Mouse (Mus musculus): ENCODE results near the gene Styk1. TPM values are rescaled to one million over a fixed set of nuclear protein-coding genes. Genes with fewer than 3 reads are reported as not detected.

The Styk1 gene
- polyA plus RNA-seq, 2 experiments: 0.32 to 0.65 TPM

DNA sequence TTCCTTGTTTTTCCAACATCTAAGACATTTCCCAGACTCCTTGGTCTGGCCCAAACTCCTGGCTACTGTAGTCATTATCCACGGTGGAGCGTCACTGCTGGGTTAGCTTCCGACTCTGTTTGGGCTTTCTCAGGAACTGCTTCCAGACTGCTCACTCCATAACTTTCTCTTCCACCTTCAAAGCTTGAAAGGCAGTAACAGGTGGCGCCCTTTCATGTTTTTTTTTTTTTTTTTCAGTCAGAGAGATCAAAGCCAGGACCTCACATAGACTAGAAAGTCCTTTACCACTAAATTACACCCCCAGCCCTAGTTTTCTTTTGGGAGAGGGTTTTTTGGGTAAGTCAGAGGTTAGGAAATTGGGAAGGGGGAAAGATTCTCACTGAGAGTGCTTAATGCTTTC, 1.5 kb upstream of the Styk1 start:
- Histone ChIP-seq H3K4me3 (ENCODE audit: insufficient read depth in 1 of 2, low read depth in 2 of 2, low read length in 2 of 2) (no peak overlapping the region), H3K4me1 (replicated peaks; ENCODE audit: control insufficient read depth in 2 of 2, insufficient read depth in 2 of 2, low read length in 1 of 2) (peaks cover 0 to 8% of the 10 kb centered on the region in 2 experiments; a peak in 3 of 4 replicates), H3K4me2 (ENCODE audit: low read depth) (no peak overlapping the region), H3K36me3 (replicated peaks; ENCODE audit: control insufficient read depth, insufficient read depth, low read depth) (no peaks in the 10 kb centered on the region), H3K27me3 (ENCODE audit: control insufficient read depth, insufficient read depth, low read length) (peaks cover 14% of the 10 kb centered on the region), H3K9me3 (ENCODE audit: control insufficient read depth, low read length) (no peaks in the 10 kb centered on the region), H3K9ac (replicated peaks) (no peak overlapping the region), H3K27ac (no peak overlapping the region)
- TF ChIP-seq CTCF (IDR thresholded peaks at IDR 0.05; ENCODE audit: low read depth) (no peak), EP300 (IDR thresholded peaks at IDR 0.05; ENCODE audit: low read depth) (no peak)
- no peak for ATAC-seq (ENCODE audit: insufficient read depth)
- 46% methylated on average over 4 of the region's 4 CpGs for WGBS (ENCODE audit: insufficient replicate concordance)
- no peak for DNase-seq (ENCODE audit: low read depth in 3 of 3, low spot score in 3 of 3)

- Histone ChIP-seq H3K9me3 (ENCODE audit: control insufficient read depth, low read length) (no peaks in the 10 kb centered on the region), H3K4me3 (ENCODE audit: insufficient read depth in 1 of 2, low read depth in 2 of 2, low read length in 2 of 2) (no peak overlapping the region), H3K9ac (replicated peaks) (no peak overlapping the region), H3K4me2 (ENCODE audit: low read depth) (no peak overlapping the region), H3K4me1 (replicated peaks; ENCODE audit: control insufficient read depth in 2 of 2, insufficient read depth in 2 of 2, low read length in 1 of 2) (no peaks in the 10 kb centered on the region), H3K27ac (no peak overlapping the region), H3K27me3 (ENCODE audit: control insufficient read depth, insufficient read depth, low read length) (no peaks in the 10 kb centered on the region), H3K36me3 (replicated peaks; ENCODE audit: control insufficient read depth, insufficient read depth, low read depth) (no peaks in the 10 kb centered on the region)
- TF ChIP-seq EP300 (IDR thresholded peaks at IDR 0.05; ENCODE audit: low read depth) (no peak), CTCF (IDR thresholded peaks at IDR 0.05; ENCODE audit: low read depth) (no peak)
- DNase-seq (ENCODE audit: low read depth in 3 of 3, low spot score in 3 of 3): no peak
- no peak for ATAC-seq (ENCODE audit: insufficient read depth)
- WGBS (ENCODE audit: insufficient replicate concordance): 52% methylated on average over 2 of the region's 2 CpGs
Measured at GRCm38 (mm10) chr6:131347026-131347425, 6.4 kb downstream of the Styk1 start.

- no peak overlapping the region for H3K4me3 ChIP-seq (ENCODE audit: insufficient read depth in 1 of 2, low read depth in 2 of 2, low read length in 2 of 2)
- H3K9ac ChIP-seq (replicated peaks): no peak overlapping the region
- WGBS (ENCODE audit: insufficient replicate concordance): 60% methylated on average over 7 of the region's 7 CpGs
- no peaks in the 10 kb centered on the region for H3K36me3 ChIP-seq (replicated peaks; ENCODE audit: control insufficient read depth, insufficient read depth, low read depth)
- TF ChIP-seq CTCF (IDR thresholded peaks at IDR 0.05; ENCODE audit: low read depth) (no peak), EP300 (IDR thresholded peaks at IDR 0.05; ENCODE audit: low read depth) (no peak)
- H3K4me2 ChIP-seq (ENCODE audit: low read depth): no peak overlapping the region
- no peak overlapping the region for H3K27ac ChIP-seq
- no peaks in the 10 kb centered on the region for H3K9me3 ChIP-seq (ENCODE audit: control insufficient read depth, low read length)
- DNase-seq (ENCODE audit: low read depth in 3 of 3, low spot score in 3 of 3) (no peak), ATAC-seq (ENCODE audit: insufficient read depth) (no peak)
- H3K27me3 ChIP-seq (ENCODE audit: control insufficient read depth, insufficient read depth, low read length): no peaks in the 10 kb centered on the region
- H3K4me1 ChIP-seq (replicated peaks; ENCODE audit: control insufficient read depth in 2 of 2, insufficient read depth in 2 of 2, low read length in 1 of 2): no peaks in the 10 kb centered on the region
Measured at GRCm38 (mm10) chr6:131344346-131344745, 9.1 kb downstream of the Styk1 start.

DNA sequence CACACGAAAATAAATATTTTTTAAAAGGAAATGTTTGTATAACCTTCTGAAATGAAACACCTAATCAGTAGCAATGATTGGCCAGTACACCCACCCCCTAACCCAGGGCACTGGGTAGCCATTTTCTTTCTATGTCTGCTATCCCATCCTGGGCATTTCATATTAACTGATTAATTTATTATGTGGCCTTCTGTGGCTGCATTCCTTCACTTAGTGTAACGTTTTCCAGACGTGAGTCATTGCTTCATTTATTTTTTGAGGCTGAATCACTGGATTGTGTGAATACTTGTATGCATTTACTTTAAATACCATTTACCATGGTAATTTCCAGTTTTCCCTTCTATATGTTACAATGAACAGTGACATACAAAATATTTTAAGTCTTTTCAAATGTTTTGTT, 13.3 kb downstream of the Styk1 start:
- Histone ChIP-seq H3K27ac (no peak overlapping the region), H3K36me3 (replicated peaks; ENCODE audit: control insufficient read depth, insufficient read depth, low read depth) (no peaks in the 10 kb centered on the region), H3K4me3 (ENCODE audit: insufficient read depth in 1 of 2, low read depth in 2 of 2, low read length in 2 of 2) (no peak overlapping the region), H3K4me2 (ENCODE audit: low read depth) (no peak overlapping the region), H3K27me3 (ENCODE audit: control insufficient read depth, insufficient read depth, low read length) (no peaks in the 10 kb centered on the region), H3K9ac (replicated peaks) (no peak overlapping the region), H3K4me1 (replicated peaks; ENCODE audit: control insufficient read depth in 2 of 2, insufficient read depth in 2 of 2, low read length in 1 of 2) (no peaks in the 10 kb centered on the region), H3K9me3 (ENCODE audit: control insufficient read depth, low read length) (no peaks in the 10 kb centered on the region)
- no peak for TF ChIP-seq CTCF (IDR thresholded peaks at IDR 0.05; ENCODE audit: low read depth)
- TF ChIP-seq EP300 (IDR thresholded peaks at IDR 0.05; ENCODE audit: low read depth): no peak
- WGBS (ENCODE audit: insufficient replicate concordance): 48% methylated on average over 3 of the region's 3 CpGs
- ATAC-seq (ENCODE audit: insufficient read depth) (no peak), DNase-seq (ENCODE audit: low read depth in 3 of 3, low spot score in 3 of 3) (no peak)

DNA sequence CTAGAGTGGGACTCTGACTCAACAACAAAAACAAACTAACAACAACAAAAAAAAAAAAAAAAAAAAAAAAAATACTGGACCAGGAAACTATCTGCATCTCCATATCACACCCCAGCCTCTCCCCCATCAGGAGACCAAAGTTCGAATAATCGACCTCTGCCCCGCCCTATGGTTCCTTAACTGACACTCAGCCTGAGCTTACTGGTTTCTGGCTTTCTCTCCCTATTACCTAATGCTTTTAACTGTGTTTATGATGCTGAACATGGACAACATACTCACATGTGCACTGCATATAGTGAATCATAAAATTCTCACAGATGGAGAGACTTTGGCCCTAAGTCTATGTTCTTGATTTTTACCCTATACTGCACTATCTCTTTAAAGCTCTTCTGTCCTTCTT, 14.1 kb downstream of the Styk1 start:
- H3K27ac ChIP-seq: no peak overlapping the region
- no peaks in the 10 kb centered on the region for H3K4me1 ChIP-seq (replicated peaks; ENCODE audit: control insufficient read depth in 2 of 2, insufficient read depth in 2 of 2, low read length in 1 of 2)
- DNase-seq (ENCODE audit: low read depth in 3 of 3, low spot score in 3 of 3): no peak
- no peaks in the 10 kb centered on the region for H3K27me3 ChIP-seq (ENCODE audit: control insufficient read depth, insufficient read depth, low read length)
- H3K4me2 ChIP-seq (ENCODE audit: low read depth): no peak overlapping the region
- H3K9ac ChIP-seq (replicated peaks): no peak overlapping the region
- no peaks in the 10 kb centered on the region for H3K9me3 ChIP-seq (ENCODE audit: control insufficient read depth, low read length)
- 43% methylated on average over 3 of the region's 3 CpGs for WGBS (ENCODE audit: insufficient replicate concordance)
- TF ChIP-seq CTCF (IDR thresholded peaks at IDR 0.05; ENCODE audit: low read depth) (no peak), EP300 (IDR thresholded peaks at IDR 0.05; ENCODE audit: low read depth) (no peak)
- no peak for ATAC-seq (ENCODE audit: insufficient read depth)
- no peak overlapping the region for H3K4me3 ChIP-seq (ENCODE audit: insufficient read depth in 1 of 2, low read depth in 2 of 2, low read length in 2 of 2)
- H3K36me3 ChIP-seq (replicated peaks; ENCODE audit: control insufficient read depth, insufficient read depth, low read depth): no peaks in the 10 kb centered on the region
